Mouse (Mus musculus) stomach, postnatal 0 days (tissue): Measurements from ENCODE around the gene Clba1.

Experiments used
- CTCF ChIP-seq: IDR thresholded peaks from 2 replicates; pipeline ENCODE4 v1.5.1; 2016; ENCODE audit warnings: antibody characterized with exemption, low read depth, mild to moderate bottlenecking, moderate library complexity
- EP300 ChIP-seq: optimal IDR thresholded peaks from 2 replicates; pipeline ENCODE3; 2016; ENCODE audit warnings: antibody characterized with exemption

DNA sequence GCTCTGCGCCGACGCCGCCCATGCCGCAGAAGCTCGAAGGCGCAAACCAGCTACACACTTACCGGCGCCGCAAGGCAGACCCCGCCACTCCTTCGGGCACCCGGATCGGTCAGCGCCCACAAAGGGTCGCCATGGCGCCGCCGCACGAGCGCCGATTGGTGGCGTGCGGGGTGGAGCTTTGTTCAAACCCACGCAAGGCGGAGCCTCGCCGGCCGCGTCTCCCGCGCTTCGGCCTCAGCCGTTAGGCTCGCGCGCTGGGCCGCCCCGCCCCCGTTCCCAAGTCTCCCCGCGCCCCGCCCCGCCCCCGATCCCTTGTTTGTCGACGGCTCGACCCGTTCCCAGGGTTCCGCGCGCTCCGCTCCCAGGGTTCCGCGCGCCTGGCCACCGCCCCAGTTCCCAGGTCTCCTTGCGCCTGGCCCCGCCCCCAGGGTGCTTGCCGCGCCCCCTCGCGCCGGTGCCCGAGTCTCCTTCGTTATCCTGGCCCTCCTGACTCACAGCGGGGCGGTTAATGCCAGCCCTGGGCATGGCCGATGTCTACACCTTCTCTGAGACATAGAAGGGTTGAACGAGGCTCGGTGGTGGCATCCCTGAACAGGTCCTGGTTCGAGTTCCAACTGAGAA is 20.6 kb downstream of the Clba1 start, which contains the start of gene Cdca4:
- peak; percentile 54 for TF ChIP-seq CTCF
- no peak for TF ChIP-seq EP300
